ENCODE assay signal across 13 mouse cellular contexts in genomic region chr15:91314402-91315318, GRCm38 (mm10).
A peak's percentile ranks its signal among the peaks of the same experiment; 100 is the strongest.
DNase-seq lines count a peak whose midpoint lies in the region; ATAC-seq and TF ChIP-seq lines count a peak whose summit lies in the region.
"Had no signal": no experiment of that assay in that cellular context is flagged by ENCODE, and none has a peak within 500 bp of the region (broad histone marks: within the 10 kb centered on the region; RNA-seq: fewer than 3 reads in every experiment).

No protein-coding gene starts in this region.

- no peak for DNase-seq in hindbrain, embryonic 14.5 days (ENCODE audit: low spot score)
- peak; percentile 60 for DNase-seq in lung, postnatal 0 days (ENCODE audit: low spot score)
- no peak for DNase-seq in lung, postnatal 4 days
- peak; percentile 20 for DNase-seq in kidney, postnatal 10 days
- no peak for DNase-seq in thymus, postnatal 10 days (ENCODE audit: low spot score in 2 of 2)
- DNase-seq: cerebellum, adult 8-10 months; retina, postnatal 1 day; thymus, postnatal 36 days had no signal

- no peak overlapping the region for H3K9ac ChIP-seq in hindbrain, embryonic 16.5 days (ENCODE audit: low read depth, low read length)
- no peak overlapping the region for H3K9ac ChIP-seq in hindbrain, embryonic 14.5 days
- H3K9ac ChIP-seq in lung, postnatal 0 days (replicated peaks; ENCODE audit: low read depth), result no peak overlapping the region
- H3K9ac ChIP-seq in stomach, embryonic 16.5 days (ENCODE audit: low read length), result no peak overlapping the region
- H3K9ac ChIP-seq: liver, embryonic 15.5 days had no signal

- H3K36me3 ChIP-seq in hindbrain, embryonic 16.5 days (ENCODE audit: control insufficient read depth, insufficient read depth, low read length), result peaks cover 2% of the 10 kb centered on the region; the same call in 1 of the 2 replicates
- no peaks in the 10 kb centered on the region for H3K36me3 ChIP-seq in hindbrain, embryonic 14.5 days (replicated peaks; ENCODE audit: control insufficient read depth, insufficient read depth)
- no peaks in the 10 kb centered on the region for H3K36me3 ChIP-seq in lung, postnatal 0 days (ENCODE audit: insufficient read depth, low read length)
- H3K36me3 ChIP-seq in stomach, embryonic 16.5 days (ENCODE audit: control insufficient read depth, insufficient read depth, low read length), result no peaks in the 10 kb centered on the region
- H3K36me3 ChIP-seq: hindbrain, embryonic 10.5 days; liver, embryonic 15.5 days had no signal

- no peak overlapping the region for H3K27ac ChIP-seq in hindbrain, embryonic 16.5 days (ENCODE audit: low read depth, low read length)
- H3K27ac ChIP-seq in hindbrain, embryonic 14.5 days, result no peak overlapping the region
- no peak overlapping the region for H3K27ac ChIP-seq in lung, postnatal 0 days (ENCODE audit: low read length)
- H3K27ac ChIP-seq in stomach, embryonic 16.5 days (ENCODE audit: low read length), result no peak overlapping the region
- H3K27ac ChIP-seq: hindbrain, embryonic 10.5 days; liver, embryonic 15.5 days had no signal

- ATAC-seq in hindbrain, embryonic 16.5 days, result 0 out of 2 replicates have a peak, but pooled peaks have one; percentile 20
- no peak for ATAC-seq in hindbrain, embryonic 14.5 days (ENCODE audit: low FRiP score)
- no peak for ATAC-seq in lung, postnatal 0 days
- ATAC-seq in stomach, embryonic 16.5 days (ENCODE audit: insufficient read depth, low FRiP score), result peak; percentile 33; the same call in 1 of the 2 replicates
- ATAC-seq: activated CD4-positive, CD25-positive, alpha-beta regulatory T cell, adult 4 months had no signal

- WGBS in hindbrain, embryonic 16.5 days, result 60% methylated on average over 19 of the region's 19 CpGs
- WGBS in hindbrain, embryonic 14.5 days, result 63% methylated on average over 19 of the region's 19 CpGs
- 74% methylated on average over 19 of the region's 19 CpGs for WGBS in lung, postnatal 0 days
- 53% methylated on average over 19 of the region's 19 CpGs for WGBS in stomach, embryonic 16.5 days

- no peak for TF ChIP-seq CTCF in lung, postnatal 0 days (IDR thresholded peaks at IDR 0.05)

- no peaks in the 10 kb centered on the region for H3K4me1 ChIP-seq in hindbrain, embryonic 16.5 days (ENCODE audit: control insufficient read depth, insufficient read depth, low read depth, low read length)
- H3K4me1 ChIP-seq in hindbrain, embryonic 14.5 days (replicated peaks; ENCODE audit: control insufficient read depth, insufficient read depth, low read length), result no peaks in the 10 kb centered on the region
- no peaks in the 10 kb centered on the region for H3K4me1 ChIP-seq in lung, postnatal 0 days (ENCODE audit: insufficient read depth, low read depth, low read length)
- no peaks in the 10 kb centered on the region for H3K4me1 ChIP-seq in stomach, embryonic 16.5 days (ENCODE audit: control insufficient read depth, insufficient read depth, low read length)
- H3K4me1 ChIP-seq: hindbrain, embryonic 10.5 days; liver, embryonic 15.5 days had no signal

- H3K9me3 ChIP-seq in hindbrain, embryonic 16.5 days (ENCODE audit: control insufficient read depth, low read length), result no peaks in the 10 kb centered on the region
- H3K9me3 ChIP-seq in hindbrain, embryonic 14.5 days (ENCODE audit: control insufficient read depth, low read length), result no peaks in the 10 kb centered on the region
- H3K9me3 ChIP-seq in lung, postnatal 0 days (ENCODE audit: low read length), result no peaks in the 10 kb centered on the region
- no peaks in the 10 kb centered on the region for H3K9me3 ChIP-seq in stomach, embryonic 16.5 days (replicated peaks; ENCODE audit: control insufficient read depth, low read length)
- H3K9me3 ChIP-seq: hindbrain, embryonic 10.5 days; liver, embryonic 15.5 days had no signal

- no peak overlapping the region for H3K4me2 ChIP-seq in hindbrain, embryonic 16.5 days (ENCODE audit: low read length)
- no peak overlapping the region for H3K4me2 ChIP-seq in hindbrain, embryonic 14.5 days (replicated peaks)
- H3K4me2 ChIP-seq in lung, postnatal 0 days (replicated peaks; ENCODE audit: low read depth, low read length), result no peak overlapping the region
- peak overlapping the region; percentile 33 for H3K4me2 ChIP-seq in stomach, embryonic 16.5 days (ENCODE audit: low read depth, low read length)
- H3K4me2 ChIP-seq: liver, embryonic 15.5 days had no signal

- no peak overlapping the region for H3K4me3 ChIP-seq in hindbrain, embryonic 16.5 days (ENCODE audit: low read length)
- H3K4me3 ChIP-seq in hindbrain, embryonic 14.5 days (replicated peaks; ENCODE audit: low read length), result no peak overlapping the region
- H3K4me3 ChIP-seq in lung, postnatal 0 days (ENCODE audit: low read depth, low read length), result no peak overlapping the region
- no peak overlapping the region for H3K4me3 ChIP-seq in stomach, embryonic 16.5 days (replicated peaks; ENCODE audit: low read length)
- H3K4me3 ChIP-seq: hindbrain, embryonic 10.5 days; liver, embryonic 15.5 days had no signal

- no peaks in the 10 kb centered on the region for H3K27me3 ChIP-seq in hindbrain, embryonic 16.5 days (replicated peaks; ENCODE audit: control insufficient read depth, insufficient read depth, low read length)
- H3K27me3 ChIP-seq in hindbrain, embryonic 14.5 days (ENCODE audit: control insufficient read depth, insufficient read depth, low read length), result no peaks in the 10 kb centered on the region
- no peaks in the 10 kb centered on the region for H3K27me3 ChIP-seq in lung, postnatal 0 days (replicated peaks; ENCODE audit: insufficient read depth, low read length)
- no peaks in the 10 kb centered on the region for H3K27me3 ChIP-seq in stomach, embryonic 16.5 days (ENCODE audit: control insufficient read depth, insufficient read depth, low read length)
- H3K27me3 ChIP-seq: liver, embryonic 15.5 days had no signal

- no peak for TF ChIP-seq EP300 in lung, postnatal 0 days (IDR thresholded peaks at IDR 0.05)

Comparison
In these comparisons a context has a peak if more than half of its experiments do, and no peak if none do; other contexts are left out.
1. ATAC-seq: peak in hindbrain, embryonic 16.5 days (single experiment) and stomach, embryonic 16.5 days (single experiment); none in hindbrain, embryonic 14.5 days (single experiment) and lung, postnatal 0 days (single experiment).
2. DNase-seq: peak in lung, postnatal 0 days (single experiment) and kidney, postnatal 10 days (single experiment); none in hindbrain, embryonic 14.5 days (single experiment), lung, postnatal 4 days (0 of 2) and thymus, postnatal 10 days (0 of 2).